Mouse (Mus musculus): ENCODE results near the gene Unc5a. TPM values are rescaled to one million over a fixed set of nuclear protein-coding genes. Genes with fewer than 3 reads are reported as not detected.

Unc5a gene
- polyA plus RNA-seq (2015; fragmentation: Nextera tagmentation; extraction: Ambion mirVana): 4.2 and 5.0 TPM in 2 replicates

DNA sequence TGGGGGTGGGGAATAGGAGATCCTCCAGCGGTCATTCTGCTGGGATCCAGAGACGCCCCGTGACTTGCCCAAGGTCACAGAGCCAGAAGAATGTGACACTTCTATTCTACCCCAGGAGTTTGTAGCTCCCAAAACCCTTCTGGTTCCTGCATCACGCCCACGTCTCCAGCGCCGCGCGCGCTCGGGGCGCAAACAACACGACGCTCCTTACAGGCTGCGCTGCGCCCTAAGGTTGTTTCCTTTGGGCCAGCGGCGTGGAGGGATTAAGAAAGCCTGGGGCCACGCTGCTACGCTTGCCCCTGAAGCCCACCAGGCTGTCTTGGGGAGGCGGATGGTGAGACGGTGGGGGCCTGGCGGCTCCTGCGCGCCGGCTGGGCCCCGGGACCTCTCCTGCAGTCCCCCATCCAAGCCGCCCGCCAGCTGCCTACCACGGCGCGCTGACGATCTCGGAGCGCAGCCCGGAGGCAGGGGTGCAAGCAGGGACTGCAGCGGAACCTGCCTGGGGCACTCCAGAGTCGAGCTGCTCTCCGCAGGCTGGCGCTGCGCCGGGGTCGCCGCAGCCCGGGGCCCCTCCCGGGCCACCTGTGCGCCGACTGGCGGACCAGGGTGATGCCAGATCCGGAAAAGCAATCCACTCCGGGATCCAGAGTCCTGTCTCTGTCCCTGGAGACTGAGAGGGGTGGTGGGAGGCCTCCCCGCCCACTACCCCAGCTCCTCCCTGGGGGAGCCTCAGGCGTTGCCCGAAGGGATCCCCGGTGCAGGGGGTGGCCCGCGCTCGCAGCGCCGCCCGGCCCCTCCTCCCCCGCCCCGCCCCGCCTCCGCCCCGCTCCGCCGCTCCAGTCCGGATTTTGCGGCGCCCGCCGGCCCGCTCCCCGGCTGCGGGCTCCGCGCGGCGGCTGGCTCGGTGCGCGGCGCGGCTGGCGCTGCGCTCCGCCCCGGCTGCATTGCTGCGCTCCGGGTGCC lies at the start of gene Unc5a:
Unc5a (plus strand) TSS at position 881 of the 963 bp plus-strand sequence.
- no peaks in the 10 kb centered on the region for H3K9me3 ChIP-seq
- 0 out of 2 replicates have a peak within 1 kb of the TSS, but pooled peaks have one; percentile 22 for H3K27ac ChIP-seq
- ATAC-seq (ENCODE audit: borderline replicate concordance, extremely low read depth, low FRiP score, low TSS enrichment): peak; percentile 74
- peak within 1 kb of the TSS; percentile 74 for H3K4me3 ChIP-seq
- under 1% methylated on average over 63 of the region's 91 CpGs for WGBS
- peak within 1 kb of the TSS; percentile 100 for H3K4me2 ChIP-seq
- H3K36me3 ChIP-seq: no peaks in the 10 kb centered on the region
- peaks cover 79% of the 10 kb centered on the region for H3K27me3 ChIP-seq
- H3K9ac ChIP-seq: peak within 1 kb of the TSS; percentile 49
- peaks cover 27% of the 10 kb centered on the region for H3K4me1 ChIP-seq

DNA sequence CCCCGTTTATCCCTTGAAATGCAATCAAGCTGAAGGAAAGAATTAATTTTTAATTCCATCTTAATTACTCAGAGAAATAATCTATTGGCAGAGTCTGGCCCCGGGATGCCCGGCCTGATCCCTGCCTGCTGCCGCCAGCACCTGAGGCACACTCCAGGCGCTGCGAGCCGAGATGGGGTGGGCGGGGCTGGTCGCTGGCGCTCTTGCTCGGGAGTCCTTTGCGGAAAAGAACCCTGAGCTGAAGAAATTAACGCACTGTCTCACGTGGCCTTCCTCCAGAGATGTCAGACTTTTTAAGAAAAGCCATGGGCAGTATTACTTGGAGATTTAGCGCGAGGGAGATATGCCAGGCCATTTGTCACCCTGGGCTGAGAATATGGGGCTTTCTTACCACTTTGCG lies 37.2 kb upstream of the Unc5a start:
- Histone ChIP-seq H3K4me2 (no peak overlapping the region), H3K9ac (no peak overlapping the region), H3K36me3 (no peaks in the 10 kb centered on the region), H3K27me3 (peaks cover 34% of the 10 kb centered on the region; the same call in 1 of the 2 replicates), H3K4me1 (peaks cover 14% of the 10 kb centered on the region), H3K27ac (no peak overlapping the region), H3K4me3 (no peak overlapping the region), H3K9me3 (no peaks in the 10 kb centered on the region)
- ATAC-seq (ENCODE audit: borderline replicate concordance, extremely low read depth, low FRiP score, low TSS enrichment): no peak
- whole genome bisulfite sequencing: 3% methylated on average over 17 of the region's 17 CpGs

DNA sequence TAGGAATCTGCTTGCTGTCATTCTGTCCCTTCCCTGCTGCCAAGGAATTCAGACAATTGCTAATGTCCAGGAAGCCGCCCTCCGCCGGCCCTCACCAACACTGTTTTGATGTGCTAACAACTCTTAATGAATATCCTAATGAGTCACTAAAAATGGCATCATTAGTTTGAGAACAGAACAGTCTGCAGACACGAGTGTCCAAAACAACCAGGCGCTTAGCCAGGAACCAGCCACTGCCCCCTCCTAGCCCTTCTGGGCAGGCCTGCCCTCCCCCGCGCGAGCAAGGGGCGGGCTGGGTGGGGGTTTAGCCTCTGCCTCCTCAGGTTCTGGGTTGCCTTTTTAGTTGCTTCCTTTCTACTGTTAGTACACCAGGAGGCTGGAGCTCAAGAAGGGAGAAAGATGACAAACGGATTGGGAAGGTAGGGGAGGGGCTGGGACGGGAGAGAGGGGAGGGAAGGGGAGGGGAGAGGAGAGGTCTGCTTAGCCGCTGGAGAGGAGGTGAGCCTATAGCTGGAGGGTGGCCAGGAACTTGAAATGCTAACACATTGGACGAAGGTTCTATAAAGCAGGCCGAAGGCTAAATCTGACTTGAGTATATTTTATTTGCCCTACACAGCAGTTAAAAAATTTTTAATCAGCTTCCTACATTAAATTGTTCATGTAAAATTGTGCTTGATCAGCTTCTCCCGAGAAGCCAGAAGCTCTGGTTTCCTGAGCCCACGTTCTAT lies 36.2 kb upstream of the Unc5a start:
- peaks cover 34% of the 10 kb centered on the region; the same call in 1 of the 2 replicates for H3K27me3 ChIP-seq
- no peaks in the 10 kb centered on the region for H3K36me3 ChIP-seq
- no peak overlapping the region for H3K27ac ChIP-seq
- 10% methylated on average over 16 of the region's 16 CpGs for WGBS
- H3K4me2 ChIP-seq: peak overlapping the region; percentile 30; the same call in 1 of the 2 replicates
- H3K9ac ChIP-seq: no peak overlapping the region
- no peaks in the 10 kb centered on the region for H3K9me3 ChIP-seq
- no peak for ATAC-seq (ENCODE audit: borderline replicate concordance, extremely low read depth, low FRiP score, low TSS enrichment)
- no peak overlapping the region for H3K4me3 ChIP-seq
- H3K4me1 ChIP-seq: peaks cover 14% of the 10 kb centered on the region

DNA sequence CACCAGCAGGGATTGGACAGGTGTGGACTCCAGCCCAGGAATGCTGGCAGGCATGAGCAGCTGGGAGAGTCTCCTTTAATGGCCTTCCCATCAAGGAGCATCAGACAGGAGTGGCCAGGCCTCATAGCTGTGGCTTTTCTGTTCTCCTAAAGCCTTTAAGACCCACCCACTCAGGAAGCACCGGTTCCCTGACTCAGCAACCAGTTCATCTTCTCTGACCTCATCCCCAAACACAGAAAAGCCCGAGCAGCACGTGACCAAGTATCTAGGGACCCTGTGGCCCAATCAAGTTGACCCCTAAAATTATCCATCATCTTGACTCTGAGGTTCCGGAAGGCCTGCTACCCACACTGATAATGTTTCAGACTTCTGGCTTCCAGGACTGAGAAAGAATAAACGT lies 32.6 kb upstream of the Unc5a start:
- Histone ChIP-seq H3K36me3 (no peaks in the 10 kb centered on the region), H3K4me2 (no peak overlapping the region), H3K9ac (no peak overlapping the region), H3K27ac (no peak overlapping the region), H3K4me1 (peaks cover 12% of the 10 kb centered on the region), H3K9me3 (no peaks in the 10 kb centered on the region), H3K4me3 (no peak overlapping the region), H3K27me3 (peaks cover 16% of the 10 kb centered on the region; the same call in 1 of the 2 replicates)
- no peak for ATAC-seq (ENCODE audit: borderline replicate concordance, extremely low read depth, low FRiP score, low TSS enrichment)
- 31% methylated on average over 5 of the region's 5 CpGs for WGBS

DNA sequence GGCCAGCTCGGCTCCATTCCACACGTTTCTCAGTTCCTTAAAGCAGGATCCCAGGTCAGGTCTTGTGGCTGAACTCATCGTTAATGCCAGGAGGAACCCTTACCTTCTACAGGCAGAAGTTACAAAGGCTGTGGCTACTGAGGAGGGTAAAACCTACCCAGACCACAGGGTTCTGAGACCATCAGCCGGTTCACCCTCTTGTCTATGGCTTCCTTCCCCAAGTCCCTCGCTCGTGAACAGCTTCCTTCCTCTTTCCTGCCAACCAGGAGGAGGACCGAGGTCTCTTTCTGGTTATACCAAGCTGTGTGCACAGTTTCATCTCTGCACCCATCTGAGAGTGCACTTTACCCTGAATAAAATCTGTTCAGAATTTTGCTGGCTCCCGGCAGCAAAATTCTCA lies 30.3 kb upstream of the Unc5a start:
- no peaks in the 10 kb centered on the region for H3K4me1 ChIP-seq
- H3K27ac ChIP-seq: no peak overlapping the region
- no peaks in the 10 kb centered on the region for H3K9me3 ChIP-seq
- no peaks in the 10 kb centered on the region for H3K27me3 ChIP-seq
- WGBS: 53% methylated on average over 8 of the region's 8 CpGs
- no peak overlapping the region for H3K4me2 ChIP-seq
- ATAC-seq (ENCODE audit: borderline replicate concordance, extremely low read depth, low FRiP score, low TSS enrichment): no peak
- no peaks in the 10 kb centered on the region for H3K36me3 ChIP-seq
- H3K4me3 ChIP-seq: no peak overlapping the region
- H3K9ac ChIP-seq: no peak overlapping the region

DNA sequence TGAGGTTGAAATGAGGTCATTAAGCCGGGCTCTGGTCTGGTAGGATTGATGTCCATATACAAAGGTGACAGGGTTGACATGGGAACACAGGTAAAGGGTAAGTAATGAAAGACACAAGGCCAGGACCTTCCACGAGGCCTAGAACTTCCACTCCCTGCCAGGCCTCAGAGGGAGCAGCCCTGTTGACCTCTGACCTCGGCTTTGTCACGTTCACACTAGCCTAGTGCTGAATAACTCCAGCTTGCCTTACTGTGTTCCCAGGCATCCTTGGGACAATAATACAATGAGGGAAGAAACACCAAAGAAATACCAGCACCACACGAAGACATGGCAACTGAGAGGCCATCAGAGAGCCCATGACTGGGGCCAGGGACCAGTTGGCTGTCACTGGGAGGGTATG lies 29.5 kb upstream of the Unc5a start:
- WGBS: 37% methylated on average over 5 of the region's 5 CpGs
- Histone ChIP-seq H3K4me3 (no peak overlapping the region), H3K27ac (no peak overlapping the region), H3K9me3 (no peaks in the 10 kb centered on the region), H3K4me1 (no peaks in the 10 kb centered on the region), H3K27me3 (no peaks in the 10 kb centered on the region), H3K4me2 (no peak overlapping the region), H3K9ac (no peak overlapping the region), H3K36me3 (no peaks in the 10 kb centered on the region)
- ATAC-seq (ENCODE audit: borderline replicate concordance, extremely low read depth, low FRiP score, low TSS enrichment): 0 out of 2 replicates have a peak, but pooled peaks have one; percentile 35

DNA sequence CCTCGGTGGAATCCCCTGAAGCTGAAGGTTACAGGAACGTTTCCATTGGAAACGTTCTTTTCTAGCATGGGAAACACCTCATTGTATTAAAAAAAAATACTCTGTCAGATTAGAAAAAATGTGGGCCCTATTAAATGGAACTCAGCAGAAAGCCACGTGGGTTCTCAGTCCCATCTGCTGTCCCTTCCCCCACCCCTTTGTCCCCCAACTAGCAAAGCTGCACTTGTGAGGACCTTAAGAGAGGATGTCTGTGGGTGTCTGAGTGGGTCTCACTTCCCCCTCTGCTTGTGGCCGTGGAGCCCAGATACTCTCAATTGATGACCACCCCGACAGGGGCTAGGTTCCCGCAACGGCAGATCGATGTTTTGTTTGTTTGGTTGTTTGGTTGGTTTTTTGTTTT lies 27.5 kb upstream of the Unc5a start:
- H3K36me3 ChIP-seq: no peaks in the 10 kb centered on the region
- no peaks in the 10 kb centered on the region for H3K4me1 ChIP-seq
- H3K27ac ChIP-seq: no peak overlapping the region
- no peak overlapping the region for H3K4me3 ChIP-seq
- no peak for ATAC-seq (ENCODE audit: borderline replicate concordance, extremely low read depth, low FRiP score, low TSS enrichment)
- no peak overlapping the region for H3K9ac ChIP-seq
- H3K4me2 ChIP-seq: no peak overlapping the region
- 68% methylated on average over 9 of the region's 9 CpGs for WGBS
- no peaks in the 10 kb centered on the region for H3K27me3 ChIP-seq
- no peaks in the 10 kb centered on the region for H3K9me3 ChIP-seq

DNA sequence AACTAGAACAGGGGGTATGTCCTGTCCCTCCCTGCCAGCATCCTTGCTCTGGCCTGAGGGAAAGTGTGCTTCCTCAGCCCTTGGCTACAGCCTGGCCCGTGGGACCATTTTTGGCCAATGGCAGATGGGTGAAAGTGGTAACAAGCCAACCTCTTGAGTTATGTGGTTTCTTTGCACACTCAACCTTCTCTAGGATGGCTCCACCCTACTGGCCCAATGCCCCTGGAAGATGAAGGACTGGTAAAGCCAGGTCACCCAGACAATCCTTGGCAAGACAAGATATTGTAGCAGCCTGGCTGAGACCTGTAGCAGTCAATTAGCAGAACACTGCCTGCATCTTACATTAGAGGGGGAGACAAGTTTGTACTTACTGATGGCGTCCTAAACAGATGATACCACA lies 25.5 kb upstream of the Unc5a start:
- WGBS: 80% methylated on average over 2 of the region's 2 CpGs
- no peaks in the 10 kb centered on the region for H3K36me3 ChIP-seq
- H3K4me3 ChIP-seq: no peak overlapping the region
- H3K27ac ChIP-seq: no peak overlapping the region
- ATAC-seq (ENCODE audit: borderline replicate concordance, extremely low read depth, low FRiP score, low TSS enrichment): no peak
- no peaks in the 10 kb centered on the region for H3K4me1 ChIP-seq
- H3K27me3 ChIP-seq: no peaks in the 10 kb centered on the region
- no peak overlapping the region for H3K4me2 ChIP-seq
- H3K9ac ChIP-seq: no peak overlapping the region
- no peaks in the 10 kb centered on the region for H3K9me3 ChIP-seq

DNA sequence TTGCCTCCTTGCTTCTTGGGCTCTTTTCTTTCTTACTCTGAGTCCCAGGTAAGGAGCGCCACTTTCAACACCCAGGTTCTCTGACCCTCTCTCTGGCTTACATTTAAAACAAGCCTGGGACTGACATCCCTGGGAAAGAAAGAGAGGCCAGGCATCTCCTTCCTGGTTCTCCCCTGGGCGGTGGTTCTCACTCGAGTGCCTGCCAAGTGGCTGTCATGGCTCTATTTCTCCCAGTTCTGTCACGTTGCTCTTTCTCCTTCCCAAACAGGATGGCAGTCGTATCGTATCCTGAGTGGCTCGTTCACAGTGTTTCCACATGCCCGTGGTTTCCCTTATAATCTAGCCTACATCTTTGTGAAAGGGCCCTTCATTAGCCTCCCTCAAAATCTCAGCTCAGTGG lies 23.7 kb upstream of the Unc5a start:
- no peak overlapping the region for H3K9ac ChIP-seq
- H3K27ac ChIP-seq: no peak overlapping the region
- no peaks in the 10 kb centered on the region for H3K27me3 ChIP-seq
- no peaks in the 10 kb centered on the region for H3K9me3 ChIP-seq
- H3K36me3 ChIP-seq: no peaks in the 10 kb centered on the region
- H3K4me3 ChIP-seq: no peak overlapping the region
- no peak overlapping the region for H3K4me2 ChIP-seq
- no peaks in the 10 kb centered on the region for H3K4me1 ChIP-seq
- WGBS: 26% methylated on average over 8 of the region's 8 CpGs
- no peak for ATAC-seq (ENCODE audit: borderline replicate concordance, extremely low read depth, low FRiP score, low TSS enrichment)

DNA sequence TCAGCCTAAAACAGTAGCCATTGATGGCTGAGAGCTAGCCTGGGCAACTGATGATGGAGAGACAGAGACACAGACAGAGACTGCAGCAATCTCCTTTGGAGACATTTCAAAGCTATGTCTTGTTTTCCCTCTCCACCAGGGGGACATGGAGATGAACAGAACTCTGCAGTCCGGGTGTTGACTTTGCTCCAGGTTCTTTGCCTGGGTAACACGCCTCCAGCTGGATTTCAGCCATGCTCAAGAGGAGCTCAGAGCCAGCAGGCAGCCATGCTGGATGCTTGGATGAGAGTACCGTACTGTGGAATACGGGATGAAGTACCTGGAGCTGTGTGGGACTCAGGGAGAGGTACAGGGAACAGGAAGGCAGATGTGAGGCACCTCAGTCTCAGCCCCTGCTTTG lies 22.6 kb upstream of the Unc5a start:
- no peak overlapping the region for H3K9ac ChIP-seq
- H3K4me1 ChIP-seq: no peaks in the 10 kb centered on the region
- no peak overlapping the region for H3K4me3 ChIP-seq
- ATAC-seq (ENCODE audit: borderline replicate concordance, extremely low read depth, low FRiP score, low TSS enrichment): no peak
- no peaks in the 10 kb centered on the region for H3K36me3 ChIP-seq
- no peaks in the 10 kb centered on the region for H3K9me3 ChIP-seq
- no peaks in the 10 kb centered on the region for H3K27me3 ChIP-seq
- no peak overlapping the region for H3K27ac ChIP-seq
- H3K4me2 ChIP-seq: no peak overlapping the region
- 39% methylated on average over 4 of the region's 4 CpGs for WGBS

DNA sequence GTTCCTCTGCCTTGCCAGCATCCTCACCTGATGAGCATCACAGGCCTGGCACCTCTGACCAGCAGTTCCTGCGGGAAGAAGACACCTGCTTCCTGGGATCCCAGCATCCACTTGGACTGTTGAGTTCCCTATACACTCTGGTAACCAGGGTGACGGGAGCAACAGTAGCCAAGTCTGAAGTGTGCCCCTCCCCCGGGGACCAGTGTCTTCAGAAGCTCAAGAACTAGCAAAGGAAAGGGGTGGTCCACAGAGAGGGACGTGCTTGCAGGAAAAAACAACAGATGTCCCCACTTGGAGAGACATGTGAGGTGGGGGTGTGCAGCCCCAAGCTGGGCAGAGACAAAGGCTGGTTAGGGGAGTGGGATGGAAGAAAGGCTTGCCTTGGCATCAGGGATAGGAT lies 19.1 kb upstream of the Unc5a start:
- no peak for ATAC-seq (ENCODE audit: borderline replicate concordance, extremely low read depth, low FRiP score, low TSS enrichment)
- Histone ChIP-seq H3K4me1 (no peaks in the 10 kb centered on the region), H3K27me3 (peaks cover 5% of the 10 kb centered on the region; the same call in 1 of the 2 replicates), H3K4me3 (no peak overlapping the region), H3K9ac (no peak overlapping the region), H3K4me2 (no peak overlapping the region), H3K36me3 (no peaks in the 10 kb centered on the region), H3K9me3 (no peaks in the 10 kb centered on the region), H3K27ac (no peak overlapping the region)
- WGBS: 38% methylated on average over 4 of the region's 4 CpGs

DNA sequence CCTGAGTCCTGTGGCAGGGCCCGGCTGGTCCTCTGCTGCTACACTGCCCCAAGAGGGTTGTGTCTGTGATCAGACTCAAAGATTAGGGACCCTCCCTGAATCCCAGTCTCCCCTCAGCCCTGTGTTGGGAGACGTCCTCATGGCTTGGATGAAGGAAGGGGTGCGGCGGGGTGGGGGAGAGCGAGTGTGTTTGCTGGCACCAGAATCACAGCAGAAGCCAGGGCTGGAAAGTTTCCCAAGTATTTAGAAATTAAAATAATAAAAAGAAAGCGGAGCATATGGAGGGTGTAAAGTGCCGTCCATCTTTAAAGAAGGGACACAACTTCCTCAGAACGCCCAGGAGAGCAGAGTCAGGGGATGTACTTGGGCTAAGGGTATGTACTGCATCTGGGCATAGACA lies 14.3 kb upstream of the Unc5a start:
- Histone ChIP-seq H3K9me3 (no peaks in the 10 kb centered on the region), H3K9ac (no peak overlapping the region), H3K4me1 (peaks cover 11% of the 10 kb centered on the region), H3K4me2 (no peak overlapping the region), H3K36me3 (no peaks in the 10 kb centered on the region), H3K27me3 (peaks cover 5% of the 10 kb centered on the region; the same call in 1 of the 2 replicates), H3K27ac (no peak overlapping the region), H3K4me3 (no peak overlapping the region)
- no peak for ATAC-seq (ENCODE audit: borderline replicate concordance, extremely low read depth, low FRiP score, low TSS enrichment)
- WGBS: 57% methylated on average over 8 of the region's 8 CpGs
